Mouse (Mus musculus) kidney, postnatal 25 days (tissue): Measurements from ENCODE around the gene Fam71a.

Source experiments
- DNase-seq, 2 experiments: peaks; one replicate each; pipeline ENCODE4 v3.0.0; 2021; ENCODE audit warnings: mixed read lengths in 2 of 2

Gene Fam71a

DNA sequence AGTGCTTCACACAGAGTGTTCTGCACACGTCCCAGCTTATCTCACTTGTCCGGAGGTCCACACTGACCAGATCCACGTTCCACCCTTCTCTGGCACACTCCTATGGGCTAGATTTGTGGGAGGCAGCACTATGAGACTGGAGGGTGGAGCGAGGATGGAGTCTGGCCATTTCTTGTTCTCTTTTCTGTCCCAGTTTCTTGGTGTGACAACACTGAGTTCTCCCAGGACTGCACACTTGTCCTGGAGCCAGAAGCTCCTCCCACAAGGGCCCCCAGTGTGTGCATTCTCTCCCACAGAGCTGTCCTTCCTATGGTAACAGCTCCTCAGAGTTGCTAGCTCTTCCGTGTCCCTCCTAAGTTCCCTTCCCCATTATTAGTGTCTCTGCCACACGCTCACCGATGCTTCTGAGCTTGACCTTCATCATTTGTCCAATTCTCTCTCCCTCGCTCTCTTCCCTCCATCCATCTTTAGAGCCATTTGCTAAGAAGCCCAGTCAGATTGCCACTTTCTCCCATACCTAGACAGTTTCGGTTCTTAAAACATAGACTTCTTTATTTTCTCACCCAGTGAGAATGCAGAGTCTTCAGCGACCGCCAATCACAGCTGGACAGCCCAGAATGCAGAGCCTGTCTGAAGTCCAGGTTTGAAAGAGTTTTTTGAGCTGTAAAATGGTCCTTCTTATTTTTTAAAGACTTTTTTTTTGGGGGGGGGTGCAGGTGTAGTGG lies 48.9 kb downstream of the Fam71a start:
- peak in 1 of 2 experiments; percentile 38 for DNase-seq

DNA sequence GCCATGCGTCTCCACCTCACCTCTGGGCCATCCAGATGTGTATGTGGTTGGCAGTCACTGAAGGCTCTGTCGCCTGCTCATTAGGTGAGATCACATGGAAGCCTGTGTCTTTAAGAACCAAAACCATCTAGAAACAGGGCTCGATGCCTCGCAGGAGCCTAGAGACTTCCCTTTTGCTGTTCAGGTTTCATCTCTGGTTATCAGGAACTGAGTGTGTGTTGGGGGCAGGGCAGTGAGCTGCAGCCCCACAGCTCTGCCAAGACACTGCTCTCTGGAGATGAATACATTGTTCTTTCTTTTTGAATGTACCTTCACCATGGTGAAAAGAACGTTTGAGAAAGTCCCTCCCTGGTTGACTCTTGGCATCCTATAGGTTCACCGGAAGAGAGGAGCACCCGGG lies 49.7 kb downstream of the Fam71a start:
- no peak for DNase-seq
